ENCODE assay signal across 8 mouse cellular contexts in the genomic region with DNA sequence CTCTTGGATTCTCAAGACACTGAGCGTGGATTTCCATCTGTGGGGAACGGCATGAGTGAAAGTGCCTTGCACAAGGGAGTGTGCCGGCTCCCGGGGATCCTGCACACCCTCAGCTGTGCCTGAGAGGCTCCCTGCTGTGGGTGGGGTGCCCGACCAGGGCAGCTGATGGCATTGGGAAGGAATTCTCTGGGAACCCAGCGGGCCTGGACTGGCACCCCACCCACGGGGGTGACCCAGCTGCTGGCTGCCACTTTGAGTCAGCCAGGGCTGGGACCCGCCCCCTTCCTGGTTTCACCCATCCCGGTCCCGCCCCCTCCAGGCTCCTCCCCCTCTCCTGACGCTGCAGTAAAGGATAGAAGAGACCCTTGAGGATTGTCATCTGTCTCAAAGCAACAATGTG. TPM values are rescaled to one million over a fixed set of nuclear protein-coding genes. Genes with fewer than 3 reads are reported as not detected.
DNase-seq lines count a peak whose midpoint lies in the region; ATAC-seq lines count a peak whose summit lies in the region.

No protein-coding gene starts in this region.

- H3K27me3 ChIP-seq in intestine, embryonic 16.5 days (replicated peaks; ENCODE audit: control insufficient read depth, insufficient read depth, low read length), result no peaks in the 10 kb centered on the region

- intact Hi-C loops in gastrocnemius, postnatal 36 days (cut with DNase I), result no loop called here

- peaks cover 48% of the 10 kb centered on the region for H3K4me1 ChIP-seq in intestine, embryonic 16.5 days (ENCODE audit: control insufficient read depth, insufficient read depth, low read length)

- peak; percentile 62 for DNase-seq in gastrocnemius, postnatal 10 days
- no peak for DNase-seq in gastrocnemius, postnatal 36 days
- peak; percentile 86 for DNase-seq in lung, postnatal 10 days
- peak; percentile 86 for DNase-seq in thymus, postnatal 4 days
- DNase-seq in layer of hippocampus, postnatal 25 days (ENCODE audit: extremely low spot score in 1 of 2, low spot score in 1 of 2), result no peak

- peak; percentile 47 for ATAC-seq in common myeloid progenitor, adult 5-6 weeks (replicated peaks; ENCODE audit: low read depth, poor library complexity, severe bottlenecking)
- peak; percentile 16; the same call in 1 of the 2 replicates for ATAC-seq in intestine, embryonic 16.5 days
- no peak for ATAC-seq in monocyte, adult 5-6 weeks (replicated peaks; ENCODE audit: insufficient number of reproducible peaks, low FRiP score, low TSS enrichment, poor library complexity, severe bottlenecking)

- H3K27ac ChIP-seq in intestine, embryonic 16.5 days (ENCODE audit: low read length), result peak overlapping the region; percentile 37

- H3K4me2 ChIP-seq in intestine, embryonic 16.5 days (ENCODE audit: low read depth, low read length), result peak overlapping the region; percentile 41

- H3K9me3 ChIP-seq in intestine, embryonic 16.5 days (ENCODE audit: control insufficient read depth, low read length), result no peaks in the 10 kb centered on the region

- 29% methylated on average over 10 of the region's 11 CpGs for WGBS in intestine, embryonic 16.5 days

- H3K4me3 ChIP-seq in intestine, embryonic 16.5 days (ENCODE audit: low read length), result peak overlapping the region; percentile 9; the same call in 1 of the 2 replicates

- H3K9ac ChIP-seq in intestine, embryonic 16.5 days (ENCODE audit: low read depth, low read length), result peak overlapping the region; percentile 44

- H3K36me3 ChIP-seq in intestine, embryonic 16.5 days (ENCODE audit: control insufficient read depth, insufficient read depth, low read length), result no peaks in the 10 kb centered on the region

RNA-seq across cellular contexts. Expression of a gene that starts 5.6 kb away (rescaled TPM):
- total RNA-seq in gastrocnemius, postnatal 10 days (2021), result 1 to 10 TPM; 6.3 to 7.2 TPM
- 1 to 10 TPM; 1.8 to 2.2 TPM for total RNA-seq in gastrocnemius, postnatal 36 days (2021)
- total RNA-seq in common myeloid progenitor, adult 5-6 weeks (2017), result 6.9 and 13.2 TPM in 2 replicates
- 12.1 and 16.5 TPM in 2 replicates for polyA plus RNA-seq in intestine, embryonic 16.5 days (2015; fragmentation: Nextera tagmentation; extraction: Ambion mirVana)
- 1 to 10 TPM; 1.5 to 2.1 TPM for total RNA-seq in layer of hippocampus, postnatal 25 days (2021)
- 25.3 to 46.9 TPM (median 28.9 TPM) in 3 replicates for total RNA-seq in monocyte, adult 5-6 weeks (2017)

RNA-seq across cellular contexts. Expression of a gene that starts 22.7 kb away (rescaled TPM):
- 10 to 100 TPM; 26.5 to 30.5 TPM for total RNA-seq in gastrocnemius, postnatal 10 days (2021)
- total RNA-seq in gastrocnemius, postnatal 36 days (2021), result 10 to 100 TPM; 20.9 to 21.4 TPM
- total RNA-seq in common myeloid progenitor, adult 5-6 weeks (2017), result 43.9 and 53.3 TPM in 2 replicates
- polyA plus RNA-seq in intestine, embryonic 16.5 days (2015; fragmentation: Nextera tagmentation; extraction: Ambion mirVana), result 8.5 and 10.3 TPM in 2 replicates
- total RNA-seq in layer of hippocampus, postnatal 25 days (2021), result 10 to 100 TPM; 15.4 to 16.3 TPM
- total RNA-seq in monocyte, adult 5-6 weeks (2017), result 39.5 to 56.8 TPM (median 45.8 TPM) in 3 replicates

Comparison
In these comparisons a context has a peak if more than half of its experiments do, and no peak if none do; other contexts are left out.
1. DNase-seq: peak in gastrocnemius, postnatal 10 days (single experiment), lung, postnatal 10 days (single experiment) and thymus, postnatal 4 days (single experiment); none in gastrocnemius, postnatal 36 days (0 of 2) and layer of hippocampus, postnatal 25 days (0 of 2).